Mouse (Mus musculus): ENCODE data around the gene Gm17482. TPM values are rescaled to one million over a fixed set of nuclear protein-coding genes. Genes with fewer than 3 reads are reported as not detected.

Gene Gm17482
- polyA plus RNA-seq, 1 experiment from 2014 or later, result not detected

DNA sequence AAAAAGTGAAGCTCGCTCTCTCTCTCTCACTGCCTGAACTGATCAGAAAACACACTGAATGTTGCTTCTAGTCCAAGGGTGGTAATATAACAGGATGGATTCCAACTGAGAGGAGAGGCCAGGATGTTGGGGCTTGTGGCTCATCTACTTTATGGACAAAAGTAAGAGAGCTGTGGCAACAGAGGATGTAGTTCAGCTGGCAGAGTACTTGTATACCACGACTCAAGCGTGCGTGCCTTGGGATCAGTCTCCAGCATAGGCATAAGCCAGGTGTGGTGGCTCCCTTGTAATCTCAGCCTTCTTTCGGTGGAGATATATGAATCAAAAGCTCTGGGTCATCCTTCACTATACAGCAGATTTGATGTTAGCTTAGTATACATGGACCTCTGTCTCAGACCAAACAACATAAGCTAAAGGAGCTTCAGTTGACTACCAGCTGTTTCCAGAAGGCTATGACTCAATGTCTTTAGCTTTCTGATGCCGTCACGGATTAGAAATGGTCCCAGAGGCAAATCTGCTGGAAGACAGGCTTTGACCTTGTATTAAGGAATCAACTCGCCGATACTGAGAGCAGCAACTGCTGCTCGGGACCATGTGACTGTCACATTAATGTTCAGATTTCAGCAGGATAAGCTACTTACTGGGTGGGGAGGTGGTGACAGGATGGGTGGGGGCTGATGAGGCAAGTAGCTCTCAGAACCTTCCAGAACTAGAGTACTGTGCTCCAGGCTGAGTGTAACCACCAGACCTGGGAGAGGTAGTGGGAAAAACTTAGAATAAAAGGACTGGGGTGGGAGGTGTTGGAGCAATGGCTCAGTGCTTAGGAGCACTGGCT is 41.6 kb downstream of the Gm17482 start:
- H3K4me1 ChIP-seq (replicated peaks; ENCODE audit: control insufficient read depth, insufficient read depth), result no peaks in the 10 kb centered on the region
- ATAC-seq (ENCODE audit: low FRiP score, low TSS enrichment) (no peak), DNase-seq (ENCODE audit: low spot score) (no peak)
- H3K27me3 ChIP-seq (ENCODE audit: control insufficient read depth, insufficient read depth, low read length), result no peaks in the 10 kb centered on the region
- H3K9ac ChIP-seq (ENCODE audit: low read length), result no peak overlapping the region
- 70% methylated on average over 10 of the region's 10 CpGs for WGBS
- no peak for TF ChIP-seq EP300 (optimal IDR thresholded peaks at IDR 0.05)
- TF ChIP-seq CTCF (IDR thresholded peaks at IDR 0.05; ENCODE audit: low read depth), result no peak
- H3K27ac ChIP-seq (replicated peaks), result no peak overlapping the region
- no peak overlapping the region for H3K4me2 ChIP-seq (replicated peaks; ENCODE audit: low read depth)
- H3K36me3 ChIP-seq (ENCODE audit: control insufficient read depth, insufficient read depth, low read length), result no peaks in the 10 kb centered on the region
- no peak overlapping the region for H3K4me3 ChIP-seq (ENCODE audit: low read depth, low read length)
- H3K9me3 ChIP-seq (ENCODE audit: control insufficient read depth, low read length), result no peaks in the 10 kb centered on the region

DNA sequence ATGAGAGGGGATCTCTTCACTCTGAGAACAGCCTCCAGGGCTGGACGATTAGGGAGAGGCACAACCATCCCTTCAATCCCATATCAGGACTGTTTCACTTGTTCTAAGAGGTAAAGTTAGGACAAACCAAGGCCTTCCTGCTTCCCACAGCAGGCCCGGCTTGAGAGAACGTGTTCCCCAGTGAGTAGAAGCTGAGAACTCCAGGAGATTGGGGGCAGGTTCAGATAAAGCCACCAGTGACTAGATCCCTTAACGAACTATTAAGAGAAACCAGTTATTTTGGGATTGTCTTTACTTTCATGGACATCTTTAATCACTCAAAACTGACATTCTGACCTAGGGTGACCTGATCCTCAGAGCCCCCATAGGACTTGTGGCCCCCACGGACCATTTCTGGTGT is 42.4 kb downstream of the Gm17482 start:
- H3K36me3 ChIP-seq (ENCODE audit: control insufficient read depth, insufficient read depth, low read length), result no peaks in the 10 kb centered on the region
- H3K4me2 ChIP-seq (replicated peaks; ENCODE audit: low read depth), result no peak overlapping the region
- no peaks in the 10 kb centered on the region for H3K4me1 ChIP-seq (replicated peaks; ENCODE audit: control insufficient read depth, insufficient read depth)
- no peak for DNase-seq (ENCODE audit: low spot score)
- H3K27ac ChIP-seq (replicated peaks), result no peak overlapping the region
- 69% methylated on average over 5 of the region's 5 CpGs for WGBS
- H3K9ac ChIP-seq (ENCODE audit: low read length), result no peak overlapping the region
- H3K27me3 ChIP-seq (ENCODE audit: control insufficient read depth, insufficient read depth, low read length), result no peaks in the 10 kb centered on the region
- no peak for TF ChIP-seq CTCF (IDR thresholded peaks at IDR 0.05; ENCODE audit: low read depth)
- TF ChIP-seq EP300 (optimal IDR thresholded peaks at IDR 0.05), result no peak
- ATAC-seq (ENCODE audit: low FRiP score, low TSS enrichment), result no peak
- H3K9me3 ChIP-seq (ENCODE audit: control insufficient read depth, low read length), result no peaks in the 10 kb centered on the region
- no peak overlapping the region for H3K4me3 ChIP-seq (ENCODE audit: low read depth, low read length)

DNA sequence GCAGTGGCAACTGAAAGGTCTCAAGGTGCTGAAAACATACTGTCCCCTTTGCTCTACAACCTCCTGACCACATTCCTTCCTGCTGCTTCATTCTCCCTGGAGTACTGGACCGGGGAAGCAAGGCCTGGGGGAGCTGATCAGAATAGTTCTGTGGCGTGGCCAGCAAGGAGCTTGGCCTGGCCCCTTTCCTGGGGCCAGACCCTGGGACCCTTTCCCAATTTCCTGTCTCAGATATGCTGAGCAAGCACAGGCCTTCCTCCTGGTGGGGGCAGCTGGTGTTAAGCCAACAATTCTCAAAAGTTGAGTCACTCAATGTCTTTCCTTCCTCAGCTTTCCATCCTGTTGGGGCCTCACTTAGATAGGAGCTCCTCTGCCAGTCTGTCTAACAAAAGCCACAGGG is 42.9 kb downstream of the Gm17482 start:
- TF ChIP-seq CTCF (IDR thresholded peaks at IDR 0.05; ENCODE audit: low read depth) (no peak), EP300 (optimal IDR thresholded peaks at IDR 0.05) (no peak)
- 75% methylated on average over 2 of the region's 2 CpGs for WGBS
- Histone ChIP-seq H3K27me3 (ENCODE audit: control insufficient read depth, insufficient read depth, low read length) (no peaks in the 10 kb centered on the region), H3K4me2 (replicated peaks; ENCODE audit: low read depth) (no peak overlapping the region), H3K27ac (replicated peaks) (no peak overlapping the region), H3K36me3 (ENCODE audit: control insufficient read depth, insufficient read depth, low read length) (no peaks in the 10 kb centered on the region), H3K9me3 (ENCODE audit: control insufficient read depth, low read length) (no peaks in the 10 kb centered on the region), H3K4me1 (replicated peaks; ENCODE audit: control insufficient read depth, insufficient read depth) (no peaks in the 10 kb centered on the region), H3K9ac (ENCODE audit: low read length) (no peak overlapping the region), H3K4me3 (ENCODE audit: low read depth, low read length) (no peak overlapping the region)
- DNase-seq (ENCODE audit: low spot score), result no peak
- ATAC-seq (ENCODE audit: low FRiP score, low TSS enrichment), result no peak

DNA sequence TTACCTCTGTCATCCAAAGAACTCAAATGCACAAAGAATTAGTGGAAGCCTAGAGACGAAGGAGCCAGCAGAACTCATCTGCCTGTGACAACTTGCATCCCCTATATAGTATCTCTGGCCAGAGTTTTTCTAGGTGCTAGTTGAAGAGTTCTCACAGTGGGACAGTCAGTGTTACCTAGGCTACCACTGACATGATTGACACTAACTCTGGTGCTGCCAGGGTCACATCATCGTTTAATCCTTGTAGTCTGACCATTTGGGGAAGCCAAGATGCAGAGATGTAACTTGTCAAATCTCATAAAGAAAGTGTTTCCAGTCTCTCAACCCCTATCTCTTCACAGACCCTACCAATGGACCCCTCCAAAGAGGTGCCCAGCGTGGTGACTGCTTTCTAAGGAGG is 44.2 kb downstream of the Gm17482 start:
- no peak overlapping the region for H3K4me2 ChIP-seq (replicated peaks; ENCODE audit: low read depth)
- no peaks in the 10 kb centered on the region for H3K36me3 ChIP-seq (ENCODE audit: control insufficient read depth, insufficient read depth, low read length)
- no peak overlapping the region for H3K27ac ChIP-seq (replicated peaks)
- no peaks in the 10 kb centered on the region for H3K4me1 ChIP-seq (replicated peaks; ENCODE audit: control insufficient read depth, insufficient read depth)
- no peaks in the 10 kb centered on the region for H3K9me3 ChIP-seq (ENCODE audit: control insufficient read depth, low read length)
- no peaks in the 10 kb centered on the region for H3K27me3 ChIP-seq (ENCODE audit: control insufficient read depth, insufficient read depth, low read length)
- WGBS, result 74% methylated on average over 3 of the region's 3 CpGs
- no peak for DNase-seq (ENCODE audit: low spot score)
- H3K4me3 ChIP-seq (ENCODE audit: low read depth, low read length), result no peak overlapping the region
- no peak overlapping the region for H3K9ac ChIP-seq (ENCODE audit: low read length)
- TF ChIP-seq EP300 (optimal IDR thresholded peaks at IDR 0.05) (no peak), CTCF (IDR thresholded peaks at IDR 0.05; ENCODE audit: low read depth) (no peak)
- no peak for ATAC-seq (ENCODE audit: low FRiP score, low TSS enrichment)

DNA sequence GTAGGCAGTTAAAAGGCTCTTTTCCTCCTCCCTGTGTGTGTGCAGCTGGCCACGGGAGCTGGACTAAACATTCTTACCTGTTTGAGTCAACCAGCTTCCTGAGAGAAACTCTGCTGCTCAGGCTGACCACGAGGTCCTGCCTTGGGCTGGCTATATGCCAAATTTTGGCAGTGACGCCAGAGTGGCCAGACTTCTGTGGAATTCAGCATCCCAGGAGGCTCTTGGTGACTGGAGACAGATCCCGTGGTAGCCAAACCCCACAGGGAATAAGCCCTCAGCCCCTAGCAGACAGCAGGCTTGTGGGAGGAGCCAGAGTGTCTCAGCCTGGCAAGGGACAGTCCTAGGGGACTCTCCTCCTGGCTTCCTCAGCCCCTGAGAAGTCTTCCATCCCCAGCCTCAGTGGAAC is 44.7 kb downstream of the Gm17482 start:
- H3K9me3 ChIP-seq (ENCODE audit: control insufficient read depth, low read length), result no peaks in the 10 kb centered on the region
- ATAC-seq (ENCODE audit: low FRiP score, low TSS enrichment) (peak; percentile 73), DNase-seq (ENCODE audit: low spot score) (peak; percentile 85)
- 11% methylated on average over 4 of the region's 4 CpGs for WGBS
- TF ChIP-seq CTCF (IDR thresholded peaks at IDR 0.05; ENCODE audit: low read depth) (no peak), EP300 (optimal IDR thresholded peaks at IDR 0.05) (no peak)
- no peak overlapping the region for H3K9ac ChIP-seq (ENCODE audit: low read length)
- no peak overlapping the region for H3K4me3 ChIP-seq (ENCODE audit: low read depth, low read length)
- no peaks in the 10 kb centered on the region for H3K27me3 ChIP-seq (ENCODE audit: control insufficient read depth, insufficient read depth, low read length)
- no peak overlapping the region for H3K27ac ChIP-seq (replicated peaks)
- no peaks in the 10 kb centered on the region for H3K36me3 ChIP-seq (ENCODE audit: control insufficient read depth, insufficient read depth, low read length)
- no peaks in the 10 kb centered on the region for H3K4me1 ChIP-seq (replicated peaks; ENCODE audit: control insufficient read depth, insufficient read depth)
- no peak overlapping the region for H3K4me2 ChIP-seq (replicated peaks; ENCODE audit: low read depth)

DNA sequence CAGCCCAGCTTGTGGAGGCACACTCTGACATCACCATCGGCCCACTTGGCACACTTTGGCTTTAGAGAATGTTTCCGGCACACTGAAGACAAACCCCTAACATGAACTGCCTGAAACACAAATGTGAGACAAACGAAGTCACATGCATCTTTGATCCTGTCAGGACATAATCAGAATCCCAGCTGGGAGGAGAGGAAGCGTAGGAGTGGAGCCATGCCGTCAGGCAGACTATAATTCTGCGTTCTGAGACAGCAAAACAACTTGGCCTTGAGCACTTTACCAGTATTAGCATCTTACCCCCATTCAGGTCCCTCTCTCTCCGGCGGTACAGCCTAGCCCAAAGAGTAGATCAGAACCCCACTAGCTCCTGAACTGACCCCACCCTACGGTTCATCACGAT is 46.2 kb downstream of the Gm17482 start:
- no peaks in the 10 kb centered on the region for H3K27me3 ChIP-seq (ENCODE audit: control insufficient read depth, insufficient read depth, low read length)
- TF ChIP-seq CTCF (IDR thresholded peaks at IDR 0.05; ENCODE audit: low read depth), result no peak
- no peak overlapping the region for H3K9ac ChIP-seq (ENCODE audit: low read length)
- WGBS, result 80% methylated on average over 10 of the region's 10 CpGs
- no peak overlapping the region for H3K27ac ChIP-seq (replicated peaks)
- H3K36me3 ChIP-seq (ENCODE audit: control insufficient read depth, insufficient read depth, low read length), result no peaks in the 10 kb centered on the region
- H3K9me3 ChIP-seq (ENCODE audit: control insufficient read depth, low read length), result no peaks in the 10 kb centered on the region
- H3K4me1 ChIP-seq (replicated peaks; ENCODE audit: control insufficient read depth, insufficient read depth), result no peaks in the 10 kb centered on the region
- no peak overlapping the region for H3K4me3 ChIP-seq (ENCODE audit: low read depth, low read length)
- H3K4me2 ChIP-seq (replicated peaks; ENCODE audit: low read depth), result no peak overlapping the region
- ATAC-seq (ENCODE audit: low FRiP score, low TSS enrichment), result no peak
- DNase-seq (ENCODE audit: low spot score), result no peak

Data from stomach, postnatal 0 days (tissue).